ENCODE assay signal across 21 mouse cellular contexts in genomic region chr4:153905076-153905475, GRCm38 (mm10). TPM values are rescaled to one million over a fixed set of nuclear protein-coding genes. Genes with fewer than 3 reads are reported as not detected.
A peak's percentile ranks its signal among the peaks of the same experiment; 100 is the strongest.
DNase-seq lines count a peak whose midpoint lies in the region; ATAC-seq and TF ChIP-seq lines count a peak whose summit lies in the region.
"Had no signal": no experiment of that assay in that cellular context is flagged by ENCODE, and none has a peak within 500 bp of the region (broad histone marks: within the 10 kb centered on the region; RNA-seq: fewer than 3 reads in every experiment).

No protein-coding gene starts in this region.

- peak; percentile 7 for DNase-seq in cerebellum, adult 11-12 months
- peak; percentile 35 for DNase-seq in hindbrain, postnatal 0 days (ENCODE audit: low spot score)
- DNase-seq in brain, adult 2 months (ENCODE audit: low read depth, low spot score): peak; percentile 46
- DNase-seq in retina, postnatal 1 day: peak; percentile 73
- no peak for DNase-seq in kidney, adult 18-20 months
- DNase-seq: adrenal gland, adult 8-10 months; adrenal gland, postnatal 25 days; cerebellum, adult 11 months; cerebellum, postnatal 10 days; gastrocnemius, postnatal 10 days; heart, adult 11 months had no signal

- H3K27me3 ChIP-seq in hindbrain, postnatal 0 days (ENCODE audit: insufficient read depth, low read length): no peaks in the 10 kb centered on the region; the same call in 1 of the 2 replicates
- 0 out of 2 replicates have a peak, but pooled peaks cover 13% of the 10 kb centered on the region for H3K27me3 ChIP-seq in hindbrain, embryonic 13.5 days
- H3K27me3 ChIP-seq: forebrain, embryonic 13.5 days had no signal

- TF ChIP-seq CTCF in hindbrain, postnatal 0 days (IDR thresholded peaks at IDR 0.05; ENCODE audit: low read depth): no peak

- H3K9me3 ChIP-seq in hindbrain, postnatal 0 days (ENCODE audit: low read length): no peaks in the 10 kb centered on the region
- H3K9me3 ChIP-seq in hindbrain, embryonic 13.5 days: no peaks in the 10 kb centered on the region
- H3K9me3 ChIP-seq: forebrain, embryonic 10.5 days; hindbrain, embryonic 12.5 days had no signal

- H3K4me3 ChIP-seq in hindbrain, postnatal 0 days (ENCODE audit: low read length): no peak overlapping the region
- no peak overlapping the region for H3K4me3 ChIP-seq in hindbrain, embryonic 13.5 days
- H3K4me3 ChIP-seq: forebrain, embryonic 10.5 days; forebrain, embryonic 13.5 days; hindbrain, embryonic 12.5 days had no signal

- H3K4me2 ChIP-seq in hindbrain, postnatal 0 days (ENCODE audit: low read depth, low read length): no peak overlapping the region
- no peak overlapping the region for H3K4me2 ChIP-seq in hindbrain, embryonic 13.5 days
- H3K4me2 ChIP-seq: forebrain, embryonic 13.5 days; heart, embryonic 11.5 days; hindbrain, embryonic 12.5 days had no signal

- WGBS in hindbrain, postnatal 0 days: 51% methylated on average over 9 of the region's 9 CpGs
- 56% methylated on average over 9 of the region's 9 CpGs for WGBS in hindbrain, embryonic 13.5 days

- no peak overlapping the region for H3K9ac ChIP-seq in hindbrain, postnatal 0 days (replicated peaks; ENCODE audit: low read length)
- no peak overlapping the region for H3K9ac ChIP-seq in hindbrain, embryonic 13.5 days
- H3K9ac ChIP-seq: forebrain, embryonic 13.5 days; hindbrain, embryonic 12.5 days had no signal

- ATAC-seq in cerebellum, adult (ENCODE audit: insufficient number of reproducible peaks, low FRiP score, low TSS enrichment): no peak
- no peak for ATAC-seq in hindbrain, postnatal 0 days
- ATAC-seq in hindbrain, embryonic 13.5 days (ENCODE audit: low FRiP score): no peak
- ATAC-seq: activated CD4-positive, CD25-positive, alpha-beta regulatory T cell, adult 4 months; forebrain, embryonic 13.5 days; forebrain, embryonic 16.5 days; hindbrain, embryonic 16.5 days; inflammation-experienced regulatory T-cells, adult 6 months had no signal

- peaks cover 5% of the 10 kb centered on the region; the same call in 1 of the 2 replicates for H3K4me1 ChIP-seq in hindbrain, postnatal 0 days (ENCODE audit: insufficient read depth, low read length)
- H3K4me1 ChIP-seq in hindbrain, embryonic 13.5 days (replicated peaks): peaks cover 22% of the 10 kb centered on the region
- H3K4me1 ChIP-seq: forebrain, embryonic 10.5 days; forebrain, embryonic 13.5 days had no signal

- no peak overlapping the region for H3K27ac ChIP-seq in hindbrain, postnatal 0 days
- H3K27ac ChIP-seq in hindbrain, embryonic 13.5 days: no peak overlapping the region
- H3K27ac ChIP-seq: forebrain, embryonic 10.5 days; forebrain, embryonic 13.5 days; hindbrain, embryonic 12.5 days had no signal

- no peaks in the 10 kb centered on the region for H3K36me3 ChIP-seq in hindbrain, postnatal 0 days (ENCODE audit: insufficient read depth, low read length)
- no peaks in the 10 kb centered on the region for H3K36me3 ChIP-seq in hindbrain, embryonic 13.5 days
- H3K36me3 ChIP-seq: forebrain, embryonic 10.5 days; hindbrain, embryonic 12.5 days had no signal

RNA-seq across cellular contexts. Expression of gene A430005L14Rik, which starts 52.0 kb away (rescaled TPM):
- 18.9 and 47.4 TPM in 2 replicates for total RNA-seq in hindbrain, postnatal 0 days (2014; rRNA removed)
- 45.3 and 48.2 TPM in 2 replicates for polyA plus RNA-seq in hindbrain, postnatal 0 days (2015; fragmentation: Nextera tagmentation; extraction: Ambion mirVana)
- polyA plus RNA-seq in hindbrain, embryonic 13.5 days (2015; fragmentation: Nextera tagmentation; extraction: Ambion mirVana): 65.7 and 69.2 TPM in 2 replicates
